Mouse (Mus musculus) embryo, embryonic 10 days (tissue): ENCODE measurements around the gene Brpf1.
"Not testable (repeated sequence)": the region's sequence is repeated elsewhere in the genome, so short reads cannot be mapped to it uniquely, and the experiment has no call there.

Experiments used
- DNase-seq: peaks from one replicate; pipeline ENCODE4 v3.0.0-alpha.2; 2015; ENCODE audit warnings: low spot score

The Brpf1 gene

DNA sequence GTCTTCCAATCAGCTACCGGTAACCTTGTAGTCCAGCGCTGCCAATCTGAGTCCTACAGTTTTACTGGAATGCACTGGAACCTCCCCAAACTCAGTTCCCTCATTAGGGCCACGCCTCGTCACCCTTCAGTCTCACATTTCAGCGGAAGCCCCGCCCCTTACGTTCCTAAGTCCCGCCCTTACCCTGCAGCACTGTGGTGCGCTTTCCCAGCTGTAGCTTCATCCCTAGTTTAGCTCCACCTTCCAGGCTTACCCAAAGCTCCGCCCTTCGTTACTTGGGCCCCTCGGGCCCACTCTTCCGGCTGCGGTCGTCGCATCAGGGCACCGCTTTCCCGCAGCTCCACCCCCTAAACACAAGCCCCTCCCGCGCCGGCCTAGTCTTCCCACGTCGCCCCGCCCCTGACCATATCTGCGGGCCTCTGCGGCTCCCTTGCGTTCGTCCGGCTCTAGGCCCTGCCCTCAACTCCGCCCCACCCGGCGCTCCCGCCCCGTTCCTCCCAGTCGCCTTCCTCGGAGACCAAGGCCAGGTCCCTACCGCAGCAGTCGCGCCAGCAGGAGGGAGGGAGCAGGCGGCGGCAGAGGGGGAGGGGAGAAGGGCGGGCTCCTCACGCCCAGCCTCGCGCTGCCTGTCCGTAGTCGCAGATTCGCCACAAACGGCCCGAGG lies 483 bp upstream of the Brpf1 start:
- peak; percentile 99 for DNase-seq

DNA sequence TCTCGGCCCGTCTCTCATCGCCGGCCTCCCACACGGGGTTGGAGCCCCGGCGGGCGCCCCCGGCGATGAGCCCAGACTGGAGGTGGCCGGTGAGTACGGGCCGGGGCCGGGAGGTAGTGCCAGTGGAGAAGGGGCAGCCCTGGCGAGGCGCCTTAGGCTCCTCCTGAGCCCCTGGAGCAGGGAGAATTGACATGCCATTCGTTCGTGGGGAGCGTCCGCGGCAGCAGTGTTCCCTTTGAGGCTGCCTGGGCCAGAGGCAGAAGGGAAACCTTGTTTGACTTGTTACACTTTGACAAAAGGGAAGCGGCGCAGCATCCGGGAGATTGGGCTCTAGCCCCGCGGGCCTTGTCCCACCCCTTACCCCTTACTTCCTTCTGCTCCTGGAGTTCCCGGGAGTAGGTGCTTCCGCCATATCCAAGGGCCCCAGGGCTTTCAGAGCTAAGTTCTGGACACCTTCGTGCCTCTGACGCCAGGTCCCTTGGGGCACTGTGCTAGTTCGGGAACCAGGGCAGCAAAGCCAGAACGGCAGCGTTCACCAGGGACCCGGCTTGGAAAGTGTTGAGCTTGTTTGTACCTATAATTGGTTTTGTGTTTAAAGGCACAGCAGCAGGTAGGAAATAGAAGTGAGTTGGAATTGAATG lies 664 bp downstream of the Brpf1 start:
- DNase-seq = no peak

DNA sequence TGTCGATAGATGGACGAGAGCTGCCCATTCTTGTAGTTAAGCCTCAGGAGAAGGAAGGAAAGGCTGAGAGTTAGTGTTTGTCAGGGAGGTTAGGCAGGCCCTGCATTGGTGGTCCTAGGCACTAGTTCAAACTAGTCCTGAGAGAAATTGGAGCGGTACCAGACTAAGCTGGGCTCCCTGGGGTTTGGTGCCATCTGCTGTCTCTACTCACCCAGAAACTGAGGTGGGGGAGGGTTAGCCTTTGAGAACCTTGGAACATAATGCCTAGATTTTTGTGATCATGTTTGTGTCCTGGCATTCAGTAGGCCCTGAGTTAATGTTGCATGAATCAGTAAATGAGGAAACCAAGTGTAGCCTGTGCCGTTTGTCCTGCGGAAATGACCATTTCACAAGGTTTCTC lies 1.2 kb downstream of the Brpf1 start:
- peak; percentile 15 for DNase-seq

DNA sequence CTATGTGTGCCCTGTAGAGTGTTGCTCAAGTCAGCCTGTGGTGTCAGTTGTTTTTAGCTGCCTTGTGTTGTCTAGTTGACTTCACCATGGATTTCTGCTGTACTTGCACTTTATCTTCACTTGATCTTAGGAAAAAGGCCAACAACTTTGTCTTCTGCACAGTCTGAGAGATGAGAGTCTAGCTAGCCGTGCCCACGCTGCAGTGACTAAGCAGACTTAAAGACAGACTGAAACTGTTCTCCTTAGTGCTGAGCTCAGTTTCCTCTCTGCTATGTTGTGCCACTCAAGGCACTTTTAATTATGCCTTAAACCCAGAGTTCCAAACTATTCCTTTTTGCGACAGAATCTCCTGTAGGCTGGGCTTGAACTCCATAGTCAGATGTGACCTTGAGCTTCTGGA lies 9.0 kb downstream of the Brpf1 start:
- DNase-seq = no peak

DNA sequence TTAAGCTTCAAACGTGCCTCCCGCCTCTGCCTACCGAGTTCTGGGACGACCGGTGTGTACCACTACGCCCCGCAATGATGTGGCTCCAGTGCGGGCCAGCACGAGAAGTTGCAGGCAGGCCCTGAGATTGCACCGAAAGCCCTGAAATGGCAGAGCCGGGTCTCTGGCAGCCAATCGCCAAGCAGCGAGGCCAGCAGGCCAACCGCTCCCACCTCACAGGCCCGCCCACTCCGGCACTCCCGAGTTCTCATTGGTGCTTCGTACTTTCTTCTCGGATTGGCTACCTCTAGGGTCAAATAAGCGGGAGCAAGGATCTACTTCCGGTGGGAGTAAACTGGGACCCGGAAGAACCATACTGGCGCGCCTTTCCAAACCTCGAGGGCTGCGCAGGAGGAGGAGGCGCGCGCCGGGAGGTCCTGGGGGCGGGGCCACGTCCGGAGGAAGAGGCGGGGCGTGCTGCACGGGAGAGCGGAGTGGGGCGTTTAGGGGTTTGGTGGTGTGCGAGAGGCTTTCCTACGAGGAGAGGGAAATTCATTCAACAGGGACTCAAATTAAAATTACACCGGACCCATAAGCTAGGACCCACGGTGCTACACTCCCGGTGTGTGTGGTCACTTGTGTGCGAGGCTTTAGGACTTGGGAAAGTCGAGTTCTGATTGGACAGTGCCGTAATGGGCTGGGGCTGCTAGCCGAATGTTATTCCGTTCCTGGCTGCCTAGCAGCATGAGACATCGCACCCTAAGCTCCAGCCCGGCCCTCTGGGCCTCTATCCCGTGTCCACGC lies 19.8 kb downstream of the Brpf1 start, which contains the start of gene Ogg1:
Gene Ogg1 (plus strand): TSS at position 440 of the 783 bp plus-strand sequence.
- peak; percentile 97 for DNase-seq

DNA sequence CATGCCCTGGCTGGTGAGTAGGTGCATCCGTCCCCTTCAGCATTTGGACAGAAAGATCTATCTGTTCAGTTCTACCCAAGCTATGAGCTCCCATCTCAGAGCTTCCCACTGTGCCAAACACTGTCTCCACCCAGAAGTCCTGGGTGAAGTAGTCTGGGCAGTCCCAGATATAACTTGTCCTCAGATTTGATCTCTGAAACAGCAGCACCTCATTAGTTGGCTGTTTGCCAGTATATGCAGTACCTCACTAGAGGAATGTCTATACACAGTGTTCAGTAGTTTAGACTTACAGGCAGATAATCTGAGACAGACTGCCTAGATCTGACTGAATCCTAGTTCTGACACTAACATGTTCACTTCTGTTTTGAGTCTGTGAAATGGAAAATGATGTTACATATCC lies 22.5 kb downstream of the Brpf1 start:
- DNase-seq = no peak

DNA sequence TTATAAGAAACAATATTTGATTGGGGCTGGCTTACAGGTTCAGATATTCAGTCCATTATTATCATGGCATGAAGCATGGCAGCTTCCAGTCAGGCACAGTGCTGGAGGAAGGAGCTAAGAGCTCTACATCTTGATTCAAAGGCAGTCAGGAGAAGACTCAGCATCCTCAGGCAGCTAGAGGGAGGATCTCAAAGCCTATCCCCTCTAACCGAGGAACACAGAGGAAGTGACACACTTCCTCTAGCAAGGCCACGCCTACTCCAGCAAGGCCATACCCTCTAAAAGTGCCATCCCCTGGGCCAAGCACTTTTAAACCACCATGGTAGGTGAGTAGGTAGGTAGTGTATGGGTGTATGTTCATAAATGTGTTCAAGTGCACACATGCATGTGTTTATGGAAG lies 23.6 kb downstream of the Brpf1 start:
- no peak for DNase-seq

DNA sequence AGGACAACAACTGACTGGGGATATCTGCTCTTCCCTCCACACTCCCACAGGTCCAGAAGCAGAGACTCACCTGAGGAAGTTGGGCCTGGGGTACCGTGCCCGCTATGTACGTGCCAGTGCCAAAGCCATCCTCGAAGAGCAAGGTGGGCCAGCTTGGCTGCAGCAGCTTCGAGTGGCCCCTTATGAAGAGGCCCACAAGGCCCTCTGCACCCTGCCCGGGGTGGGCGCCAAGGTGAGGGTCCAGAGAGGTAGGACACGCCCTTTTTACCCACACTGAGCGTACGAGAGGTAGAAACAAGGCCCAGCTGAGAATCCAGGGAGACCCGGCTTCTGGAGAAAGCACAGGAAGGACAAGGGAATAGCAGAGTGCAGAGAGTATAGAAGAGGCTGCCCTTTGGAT lies 24.8 kb downstream of the Brpf1 start:
- no peak for DNase-seq

DNA sequence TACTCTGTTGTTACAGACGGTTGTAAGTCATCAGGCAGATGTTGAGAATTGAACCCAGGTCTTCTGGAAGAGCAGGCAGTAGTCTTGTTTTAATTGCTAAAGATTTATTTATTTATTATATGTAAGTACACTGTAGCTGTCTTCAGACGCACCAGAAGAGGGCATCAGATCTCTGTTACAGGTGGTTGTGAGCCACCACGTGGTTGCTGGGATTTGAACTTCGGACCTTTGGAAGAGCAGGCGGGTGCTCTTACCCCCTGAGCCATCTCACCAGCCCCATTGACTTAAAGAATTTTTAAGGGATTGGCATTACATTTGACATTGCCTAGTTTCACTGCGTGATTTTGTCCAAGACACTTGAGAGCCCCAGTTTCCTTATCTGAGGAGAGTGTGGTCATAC lies 25.8 kb downstream of the Brpf1 start:
- not testable (repeated sequence) for DNase-seq

DNA sequence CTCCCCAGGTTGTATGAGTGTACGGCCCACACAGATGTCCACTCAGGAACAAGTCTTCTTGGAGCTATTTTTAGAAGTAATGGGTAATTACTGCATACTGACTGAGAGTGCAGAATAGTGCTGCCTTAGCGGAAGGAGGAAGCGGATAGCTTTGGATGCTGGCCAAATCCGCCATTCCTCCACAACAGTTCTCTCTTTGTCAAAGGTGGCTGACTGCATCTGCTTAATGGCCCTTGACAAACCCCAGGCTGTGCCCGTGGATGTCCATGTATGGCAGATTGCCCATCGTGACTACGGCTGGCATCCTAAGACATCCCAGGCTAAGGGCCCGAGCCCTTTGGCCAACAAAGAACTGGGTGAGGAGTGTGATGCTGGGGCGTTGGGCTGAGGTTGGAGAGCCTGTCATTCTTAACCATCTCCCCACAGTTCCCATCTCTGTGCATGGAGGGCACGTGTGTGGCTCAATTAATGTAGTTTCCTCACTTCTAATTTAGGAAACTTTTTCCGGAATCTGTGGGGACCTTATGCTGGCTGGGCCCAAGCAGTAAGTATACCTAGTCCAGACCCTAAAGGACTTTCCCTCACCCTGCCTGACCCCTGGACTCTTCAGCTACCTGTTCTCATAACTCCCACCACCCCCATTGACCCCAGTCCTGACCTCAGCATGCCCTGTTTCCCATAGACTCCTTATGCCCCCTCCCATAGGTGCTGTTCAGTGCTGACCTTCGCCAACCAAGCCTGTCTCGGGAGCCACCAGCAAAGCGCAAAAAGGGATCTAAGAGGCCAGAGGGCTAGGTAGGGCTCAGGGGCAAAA lies 26.4 kb downstream of the Brpf1 start:
- DNase-seq = no peak

DNA sequence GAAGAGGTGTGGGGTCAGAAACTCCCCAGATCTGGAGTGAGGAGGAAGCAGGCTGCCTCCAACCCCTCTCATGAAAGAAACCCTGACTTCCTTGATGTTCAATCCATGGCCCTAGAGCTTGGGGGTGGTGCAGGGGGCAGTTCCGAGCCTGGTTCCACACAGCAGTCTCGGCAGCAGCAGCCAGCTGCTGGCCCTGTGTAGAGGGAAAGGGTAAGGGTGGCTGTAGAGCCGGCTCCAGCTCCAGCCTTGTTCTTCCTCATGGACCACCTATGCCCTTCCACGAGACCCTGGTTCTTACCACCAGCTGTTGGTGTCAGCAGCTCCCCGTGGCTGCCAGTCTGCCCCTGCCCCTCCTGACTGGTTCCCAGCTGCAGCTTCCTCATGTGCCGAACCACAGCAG lies 27.3 kb downstream of the Brpf1 start:
- DNase-seq = no peak

DNA sequence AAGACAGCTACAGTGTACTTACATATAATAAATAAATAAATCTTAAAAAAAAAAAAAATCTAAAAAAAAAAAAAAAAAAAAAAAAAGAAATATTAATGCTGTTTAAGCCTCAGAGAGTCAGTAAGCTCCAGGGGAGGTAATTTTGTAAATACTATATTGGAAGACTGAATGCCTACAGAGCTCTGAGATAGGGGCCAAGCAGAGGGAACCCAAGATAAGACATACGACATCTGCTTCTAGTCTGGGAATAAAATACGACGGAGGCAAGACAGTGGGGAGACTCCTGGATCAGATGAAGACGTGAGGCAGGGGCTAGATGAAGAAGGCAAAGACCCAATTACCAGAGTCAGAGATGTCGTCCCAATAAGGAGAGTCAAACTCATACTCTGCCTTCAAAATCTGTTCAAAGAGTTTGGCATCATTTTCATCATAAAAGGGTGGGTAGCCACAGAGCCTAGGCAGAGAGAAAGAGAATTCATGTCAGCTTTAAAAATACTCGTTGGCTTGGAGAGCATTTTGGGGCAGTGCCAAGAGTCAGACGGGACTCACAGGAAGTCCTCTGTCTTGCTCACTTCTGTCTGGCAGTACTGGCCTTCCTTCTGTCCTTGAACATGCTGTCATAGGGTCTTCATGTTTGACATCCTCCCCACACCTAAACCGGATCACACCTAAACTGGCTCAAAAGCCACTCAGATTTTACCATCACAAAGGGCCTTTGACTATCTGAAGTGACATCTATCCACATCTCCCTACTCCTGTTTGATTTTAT lies 30.1 kb downstream of the Brpf1 start:
- no peak for DNase-seq

DNA sequence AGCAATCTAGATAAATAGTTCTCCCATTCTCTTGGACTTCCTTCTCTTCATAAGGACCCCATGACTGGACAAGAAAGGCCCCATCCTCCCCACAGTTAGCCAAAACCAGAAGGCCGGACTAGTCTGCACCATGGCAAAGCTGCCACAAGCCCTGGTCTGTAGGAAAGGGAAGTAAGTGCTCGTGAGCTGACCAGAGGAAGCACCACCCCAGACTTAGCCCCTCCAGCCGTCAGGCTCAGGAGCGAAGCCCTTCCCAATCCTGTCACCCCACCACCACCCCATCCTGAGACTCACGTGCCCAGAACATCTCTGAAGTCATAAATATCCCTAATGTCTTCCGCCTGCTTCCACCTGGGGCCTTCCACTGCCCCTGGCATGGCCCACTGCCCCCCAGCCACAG lies 34.6 kb downstream of the Brpf1 start:
- DNase-seq = no peak

DNA sequence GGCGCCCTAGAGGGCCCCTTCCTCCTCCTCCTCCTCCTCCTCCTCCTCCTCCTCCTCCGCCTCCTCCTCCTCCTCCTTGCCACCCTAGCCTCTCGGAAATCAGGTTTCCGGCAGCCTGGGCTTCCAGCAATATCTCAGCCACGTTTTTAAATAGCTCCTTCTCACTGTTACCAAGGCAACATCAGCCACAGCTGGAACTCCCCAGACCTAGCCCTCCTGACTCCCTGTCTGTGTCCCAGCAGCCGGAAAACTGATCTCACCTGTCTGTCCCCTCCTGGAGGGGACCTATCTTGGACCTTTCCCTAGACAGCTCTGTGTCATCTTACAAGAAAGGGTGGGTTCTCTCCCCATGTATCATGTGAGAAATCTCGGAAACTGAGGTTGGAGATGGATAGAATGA lies 35.4 kb downstream of the Brpf1 start:
- no peak for DNase-seq

DNA sequence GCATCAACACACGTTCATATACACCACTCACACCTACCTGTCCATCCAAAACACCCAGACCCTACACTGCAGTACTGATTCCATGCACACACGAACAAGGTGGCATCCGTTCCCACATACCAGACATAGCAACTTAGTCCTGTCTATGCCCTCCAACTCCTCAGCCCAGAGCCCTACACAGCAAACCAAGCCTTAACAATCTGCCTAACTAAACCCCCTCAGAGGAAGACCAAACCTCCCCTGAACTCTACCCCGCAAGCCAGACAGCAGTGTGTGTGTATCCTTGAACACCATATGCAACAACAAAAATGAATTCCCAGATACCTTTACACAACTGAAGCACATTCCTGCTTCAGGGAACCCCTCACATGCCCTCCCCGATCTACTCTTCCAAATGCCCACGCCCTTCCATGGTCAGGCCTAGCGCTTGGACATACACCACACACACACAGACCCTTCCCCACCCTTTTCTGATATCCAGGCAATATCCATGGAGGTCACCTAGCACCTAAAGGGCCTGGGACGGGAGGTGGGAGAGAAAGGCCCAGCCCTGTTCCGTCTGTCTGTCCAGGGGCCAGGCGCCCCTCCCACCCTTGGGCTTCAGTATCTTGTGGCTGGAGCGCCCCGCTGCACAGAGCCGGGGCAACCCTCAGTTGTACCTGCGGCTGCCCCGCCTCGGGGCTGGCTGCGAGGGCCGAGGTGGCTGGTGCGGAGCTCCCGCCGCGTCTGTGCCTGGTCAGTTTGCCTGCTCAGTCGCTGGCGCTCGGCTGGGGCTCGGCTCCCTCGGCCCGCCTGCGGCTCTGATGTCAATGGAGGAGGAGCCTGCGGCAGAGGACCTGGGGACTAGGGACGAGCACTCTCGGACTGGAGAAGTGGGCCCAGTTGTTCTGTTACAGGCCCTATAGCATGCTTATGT lies 36.5 kb downstream of the Brpf1 start, which contains the start of gene Camk1:
Gene Camk1 (minus strand): TSS at position 808 of the 916 bp plus-strand sequence.
- DNase-seq = peak; percentile 74

DNA sequence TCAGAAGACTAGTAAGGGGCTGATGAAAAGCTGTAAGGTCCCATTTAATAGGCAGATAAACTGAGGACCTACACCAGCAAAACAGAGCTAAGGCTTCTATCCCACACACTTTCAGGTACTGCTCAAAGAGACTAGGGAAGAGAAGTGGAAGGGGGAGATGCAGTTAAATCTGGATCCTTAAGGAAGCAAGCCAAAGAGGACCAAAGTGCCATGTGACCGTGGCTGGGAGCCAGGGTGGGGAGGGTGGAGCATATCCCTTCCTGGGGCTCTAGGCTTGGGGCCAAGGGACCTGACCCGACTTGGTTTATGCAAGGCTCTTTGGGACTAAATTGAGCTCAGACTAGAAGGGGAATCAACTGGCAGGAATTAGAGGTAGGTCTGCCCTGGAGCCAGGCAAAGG lies 37.4 kb downstream of the Brpf1 start:
- DNase-seq = no peak

DNA sequence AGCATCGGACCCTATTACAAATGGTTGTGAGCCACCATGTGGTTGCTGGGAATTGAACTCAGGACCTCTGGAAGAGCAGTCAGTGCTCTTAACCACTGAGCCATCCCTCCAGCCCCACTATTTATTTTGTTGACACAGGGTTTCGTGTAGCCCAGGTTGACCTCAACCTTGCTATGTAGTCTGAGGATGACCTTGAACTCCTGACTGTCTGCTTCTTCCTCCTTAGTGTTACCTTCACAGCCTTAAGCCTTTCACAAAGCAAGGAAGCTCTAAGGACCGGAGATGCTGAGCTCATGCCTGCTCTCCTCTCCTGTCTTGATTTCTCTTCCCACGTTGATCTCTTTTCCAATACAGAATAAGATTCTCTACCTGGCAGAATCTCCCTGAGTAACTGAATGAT lies 40.0 kb downstream of the Brpf1 start:
- no peak for DNase-seq

DNA sequence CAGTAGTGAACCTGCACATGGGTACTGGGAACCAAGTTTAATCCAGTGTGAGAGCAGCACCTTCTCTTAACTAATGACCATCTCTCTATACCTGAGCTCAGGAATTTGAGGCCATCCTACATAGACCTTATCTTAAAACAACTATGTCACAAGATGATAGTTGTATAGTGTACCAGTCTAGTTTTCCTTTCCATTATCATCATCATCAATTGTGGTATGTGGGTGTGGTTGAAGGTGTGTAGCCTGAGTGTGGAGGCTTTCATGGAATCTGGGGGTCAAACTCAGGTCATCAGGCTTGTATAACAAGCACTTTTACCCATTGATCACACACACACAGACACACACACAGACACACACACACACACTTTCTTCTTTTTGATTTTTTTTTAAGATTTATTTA lies 43.6 kb downstream of the Brpf1 start:
- no peak for DNase-seq

DNA sequence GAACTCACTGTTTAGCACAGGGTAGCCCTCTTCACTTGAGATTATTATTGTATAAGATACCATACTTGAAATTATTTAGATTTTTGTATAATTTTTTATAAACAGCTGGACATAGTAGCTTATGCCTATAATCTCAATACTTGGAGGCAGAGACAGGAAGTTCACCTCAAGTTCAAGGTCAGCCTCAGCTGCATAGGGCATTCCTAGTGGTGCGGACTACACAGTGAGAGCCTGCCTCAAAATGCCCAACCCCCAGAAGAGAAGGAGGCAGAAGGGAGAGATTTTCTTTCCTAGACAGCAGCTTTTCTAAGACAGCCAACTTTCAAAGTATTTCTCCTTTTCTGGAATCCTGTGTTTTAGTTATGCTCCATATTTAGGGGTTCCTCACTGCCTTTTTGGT lies 44.2 kb downstream of the Brpf1 start:
- DNase-seq = no peak

DNA sequence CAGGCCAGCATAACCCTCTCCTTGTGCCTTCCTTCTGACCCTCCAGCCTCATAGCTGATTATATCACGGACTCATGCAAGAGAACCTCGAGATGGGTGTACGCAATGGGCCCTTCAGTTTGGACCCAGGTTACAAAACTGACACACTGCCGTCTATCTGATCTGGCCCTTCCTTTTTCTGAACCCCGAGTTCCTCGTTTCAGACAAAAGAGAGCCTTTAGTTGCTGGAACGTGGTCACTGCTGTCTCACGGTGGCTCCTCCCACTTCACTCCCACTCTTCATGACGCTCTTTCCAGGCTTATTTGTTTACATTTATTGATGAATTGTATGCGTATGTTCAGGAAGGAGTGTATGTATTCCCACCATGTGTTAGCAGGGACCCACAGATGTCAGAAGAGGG lies 44.7 kb downstream of the Brpf1 start:
- no peak for DNase-seq
